Mouse (Mus musculus) T-helper 17 cell (primary cell): Measurements from ENCODE around the gene Hcn2.
"Not testable (repeated sequence)": the region's sequence is repeated elsewhere in the genome, so short reads cannot be mapped to it uniquely, and the experiment has no call there.

Experiments used
- in situ Hi-C, 2 experiments: fragments of 300-600 bp; cut with MboI, MseI; formaldehyde crosslinking; loops; 1 replicate in 1 of 2; 2 replicates in 1 of 2; pipeline ENCODE4 v1.15.1; 2025; ENCODE audit warnings: high pct_unique_total_duplicates in 2 of 2

Hcn2 gene

GRCm38 (mm10) chr10:79736706-79737105, 20.3 kb downstream of the Hcn2 start:
- in situ Hi-C loops, result no loop called here

- in situ Hi-C loops, result no loop called here
Measured at GRCm38 (mm10) chr10:79738259-79738658, 21.8 kb downstream of the Hcn2 start.

- in situ Hi-C loops, result no loop called here
Measured at GRCm38 (mm10) chr10:79739234-79739633, 22.8 kb downstream of the Hcn2 start.

- in situ Hi-C loops, result loop anchor here in 1 of 2 experiments (5.0 kb wide), 1 partner anchor 639 kb away; no protein-coding TSS in a partner anchor
Measured at GRCm38 (mm10) chr10:79740863-79741262, 24.4 kb downstream of the Hcn2 start.

GRCm38 (mm10) chr10:79743161-79743560, 26.7 kb downstream of the Hcn2 start:
- in situ Hi-C loops, result loop anchor here in 1 of 2 experiments (5.0 kb wide), 1 partner anchor 641 kb away; no protein-coding TSS in a partner anchor

- in situ Hi-C loops, result loop anchor here in 1 of 2 experiments (5.0 kb wide), 1 partner anchor 642 kb away; no protein-coding TSS in a partner anchor
Measured at GRCm38 (mm10) chr10:79743650-79744365, 27.4 kb downstream of the Hcn2 start.

GRCm38 (mm10) chr10:79745411-79745810, 29.0 kb downstream of the Hcn2 start:
- in situ Hi-C loops, result no loop called here

GRCm38 (mm10) chr10:79745898-79746773, 29.7 kb downstream of the Hcn2 start, which contains the start of gene Polrmt:
Polrmt (minus strand) TSS chr10:79746581.
- in situ Hi-C loops, result no loop called here

GRCm38 (mm10) chr10:79746774-79747151, 30.3 kb downstream of the Hcn2 start:
- in situ Hi-C loops, result no loop called here

GRCm38 (mm10) chr10:79748496-79748895, 32.1 kb downstream of the Hcn2 start:
- in situ Hi-C loops, result no loop called here

GRCm38 (mm10) chr10:79754856-79755516, 38.6 kb downstream of the Hcn2 start, which contains the start of gene Fgf22:
Fgf22 (plus strand) TSS chr10:79755076.
- in situ Hi-C loops, result no loop called here

- in situ Hi-C loops, result no loop called here
Measured at GRCm38 (mm10) chr10:79755854-79756253, 39.4 kb downstream of the Hcn2 start.

- in situ Hi-C loops, result no loop called here
Measured at GRCm38 (mm10) chr10:79756660-79757059, 40.2 kb downstream of the Hcn2 start.

GRCm38 (mm10) chr10:79759675-79760074, 43.2 kb downstream of the Hcn2 start:
- in situ Hi-C loops, result not testable (repeated sequence)

- in situ Hi-C loops, result no loop called here
Measured at GRCm38 (mm10) chr10:79760603-79761143, 44.2 kb downstream of the Hcn2 start.

- in situ Hi-C loops, result no loop called here
Measured at GRCm38 (mm10) chr10:79762875-79763274, 46.4 kb downstream of the Hcn2 start.

- in situ Hi-C loops, result no loop called here
Measured at GRCm38 (mm10) chr10:79764234-79764633, 47.8 kb downstream of the Hcn2 start.

GRCm38 (mm10) chr10:79765228-79765745, 48.9 kb downstream of the Hcn2 start:
- in situ Hi-C loops, result no loop called here

- in situ Hi-C loops, result no loop called here
Measured at GRCm38 (mm10) chr10:79766001-79766507, 49.6 kb downstream of the Hcn2 start.

- in situ Hi-C loops, result no loop called here
Measured at GRCm38 (mm10) chr10:79766508-79767325, 50.3 kb downstream of the Hcn2 start, which contains the start of gene Rnf126. Rnf126 (minus strand) TSS chr10:79766952.
